Mouse (Mus musculus): ENCODE data around the gene Tstd1. TPM values are rescaled to one million over a fixed set of nuclear protein-coding genes. Genes with fewer than 3 reads are reported as not detected.
A peak's percentile ranks its signal among the peaks of the same experiment; 100 is the strongest.

The Tstd1 gene
- total RNA-seq, 2 experiments from 2014 or later, result 2.6 to 2.9 TPM

GRCm38 (mm10) chr1:171413608-171414007 is 5.1 kb upstream of the Tstd1 start:
- no peak for DNase-seq (ENCODE audit: low spot score in 2 of 2)

DNA sequence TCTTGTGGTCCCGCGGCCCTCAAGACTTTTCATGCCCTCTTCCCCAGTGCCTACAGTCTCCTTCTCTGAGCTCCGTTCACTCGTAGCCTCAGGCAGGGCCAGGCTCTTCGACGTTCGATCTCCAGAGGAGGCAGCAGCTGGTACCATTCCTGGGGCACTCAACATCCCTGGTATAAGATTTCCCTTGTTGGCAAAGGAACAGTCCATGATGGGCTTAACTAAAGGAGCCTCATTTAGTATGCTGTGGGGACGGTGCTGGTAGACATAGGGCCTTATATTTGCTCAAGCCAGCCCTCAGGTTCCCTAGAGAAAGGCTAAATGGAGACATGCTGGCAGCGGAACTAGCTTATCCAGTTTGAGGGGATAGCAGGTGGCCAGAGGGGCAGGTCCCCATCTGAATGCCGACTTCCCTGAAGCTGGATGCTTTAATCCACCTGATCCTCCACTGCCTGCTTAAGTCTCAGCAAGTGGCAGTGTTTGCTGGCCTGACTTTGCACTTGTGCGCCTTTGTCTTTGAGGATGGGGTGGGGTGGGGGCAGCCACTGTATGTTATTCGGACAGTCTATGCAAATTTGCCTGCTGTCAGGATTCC is 715 bp downstream of the Tstd1 start:
- DNase-seq (ENCODE audit: low spot score in 2 of 2), result no peak

- DNase-seq (ENCODE audit: low spot score in 2 of 2), result no peak
These were observed 1.2 kb downstream of the Tstd1 start for GRCm38 (mm10) chr1:171419905-171420304.

- DNase-seq (ENCODE audit: low spot score in 2 of 2), result no peak
These were observed 3.9 kb downstream of the Tstd1 start for GRCm38 (mm10) chr1:171422504-171423095.

DNA sequence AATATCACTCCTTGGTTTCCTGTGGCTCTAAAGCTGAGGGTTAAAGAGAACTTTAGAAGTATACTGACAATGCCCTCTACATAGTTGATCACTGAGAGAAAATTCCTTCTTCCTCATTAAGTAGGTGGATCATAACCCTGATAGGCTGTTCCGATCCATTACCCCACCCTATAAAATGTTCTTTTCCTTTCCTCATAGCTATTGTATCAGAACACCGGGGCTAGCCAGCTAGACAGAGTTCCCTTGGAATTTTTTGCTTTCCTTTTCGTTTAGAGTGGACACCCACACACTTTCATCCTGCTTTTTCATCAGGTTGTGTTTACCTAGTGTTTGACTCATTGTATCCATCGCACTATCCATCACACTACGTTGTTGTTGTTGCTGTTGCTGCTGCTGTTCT is 6.0 kb downstream of the Tstd1 start:
- DNase-seq (ENCODE audit: low spot score in 2 of 2), result no peak

DNA sequence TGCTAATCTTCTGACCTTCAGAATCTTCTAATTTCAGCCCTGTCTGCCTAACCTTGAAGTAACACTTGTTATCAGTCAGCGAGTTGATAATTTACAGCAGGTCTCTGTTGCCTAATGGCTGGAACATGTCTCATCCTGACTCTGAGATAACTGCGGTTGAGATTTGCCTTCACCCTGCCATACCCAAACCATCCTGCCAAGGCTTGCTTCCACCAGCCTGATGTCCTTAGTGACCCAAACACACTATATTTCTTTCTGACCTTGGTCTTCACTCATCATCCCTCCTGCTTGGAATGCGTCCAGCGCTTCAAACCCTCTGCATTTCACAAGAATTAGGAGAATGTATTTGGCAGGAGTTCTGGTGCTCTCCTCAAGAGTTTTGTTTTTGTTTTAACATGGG is 6.5 kb downstream of the Tstd1 start:
- DNase-seq (ENCODE audit: low spot score in 2 of 2), result no peak

DNA sequence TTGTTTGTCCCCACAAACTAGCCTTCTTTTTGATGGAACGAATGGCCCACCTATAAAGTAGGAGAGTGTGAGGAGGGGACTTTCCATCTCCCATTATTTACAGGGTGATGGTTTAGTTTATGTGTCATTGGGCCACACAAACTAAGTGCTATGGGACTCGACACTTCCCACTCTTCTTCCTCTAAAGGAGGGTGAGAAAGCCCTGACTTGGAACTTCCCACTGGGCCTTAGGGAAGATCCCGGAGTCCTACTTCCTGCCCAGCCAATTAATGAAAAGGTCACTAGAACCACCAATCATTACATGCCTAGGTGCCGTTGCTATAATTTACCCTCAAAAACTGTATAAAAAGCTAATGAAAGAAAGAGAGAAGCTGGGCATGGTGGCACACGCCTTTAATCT is 13.5 kb downstream of the Tstd1 start:
- no peak for DNase-seq (ENCODE audit: low spot score in 2 of 2)

- no peak for DNase-seq (ENCODE audit: low spot score in 2 of 2)
These were observed 16.7 kb downstream of the Tstd1 start for GRCm38 (mm10) chr1:171435288-171435814.

DNA sequence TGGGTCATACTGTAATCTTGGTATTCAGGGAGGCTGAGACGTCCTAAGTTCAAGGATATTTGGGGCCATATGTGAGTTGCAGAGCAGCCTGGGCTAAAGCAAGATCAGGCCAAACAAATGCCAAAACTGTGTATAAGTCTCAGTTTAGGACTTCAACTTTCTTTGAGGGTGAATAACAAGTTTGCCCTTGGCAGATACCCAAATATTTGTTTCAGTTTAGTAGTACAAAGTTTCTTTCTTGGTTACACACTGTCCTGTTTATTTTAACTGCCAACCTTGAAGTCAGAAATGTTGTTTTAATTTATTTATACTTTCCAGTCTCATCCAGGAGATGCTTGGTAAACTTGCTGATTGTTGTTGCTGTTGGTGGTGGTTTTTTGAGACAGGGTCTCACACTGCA is 17.3 kb downstream of the Tstd1 start:
- no peak for DNase-seq (ENCODE audit: low spot score in 2 of 2)

DNA sequence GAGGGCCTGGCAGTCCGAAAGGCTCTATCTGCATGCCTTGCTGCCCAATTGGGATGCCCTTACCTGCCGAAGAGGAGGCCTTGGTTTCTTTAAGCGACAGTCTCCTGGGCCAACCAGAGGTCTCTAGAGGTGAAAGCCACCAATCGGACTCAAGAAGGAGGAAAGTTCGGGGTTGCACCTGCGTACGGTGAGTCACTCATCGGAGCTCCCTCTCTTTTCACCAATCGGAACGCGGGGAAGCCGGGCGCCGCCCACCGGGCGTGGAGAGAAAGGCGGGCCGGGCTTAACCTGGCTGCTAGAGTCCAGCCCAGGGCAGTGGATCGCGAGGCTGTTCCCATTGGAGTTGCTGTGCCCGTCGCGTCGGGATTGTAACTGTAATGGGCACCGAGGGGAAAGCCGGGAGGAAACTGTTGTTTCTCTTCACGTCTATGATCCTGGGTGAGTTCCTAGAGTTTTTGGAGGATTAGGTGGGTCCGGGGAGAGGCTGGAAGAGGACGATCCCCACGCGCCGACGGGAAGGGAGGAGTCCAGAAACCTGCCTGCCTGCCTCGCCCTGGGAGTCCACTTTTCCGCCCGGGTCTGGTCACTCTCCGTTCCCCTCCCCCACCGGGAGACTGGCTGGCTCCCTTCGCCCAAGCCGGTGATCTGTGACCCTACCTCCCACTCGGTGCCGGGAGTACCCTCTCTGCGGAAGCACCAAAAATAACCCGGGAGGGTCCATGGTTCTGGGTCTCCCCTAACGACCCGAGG is 18.8 kb downstream of the Tstd1 start, which contains the start of gene F11r:
F11r (plus strand) TSS at position 272 of the 750 bp plus-strand sequence.
- DNase-seq (ENCODE audit: low spot score in 2 of 2), result no peak

- DNase-seq (ENCODE audit: low spot score in 2 of 2), result no peak
These were observed 19.5 kb downstream of the Tstd1 start for GRCm38 (mm10) chr1:171438014-171438670.

- DNase-seq (ENCODE audit: low spot score in 2 of 2), result no peak
These were observed 20.4 kb downstream of the Tstd1 start for GRCm38 (mm10) chr1:171439072-171439471.

GRCm38 (mm10) chr1:171440025-171440725 is 21.5 kb downstream of the Tstd1 start:
- DNase-seq (ENCODE audit: low spot score in 2 of 2), result peak in 1 of 2 experiments; percentile 16

DNA sequence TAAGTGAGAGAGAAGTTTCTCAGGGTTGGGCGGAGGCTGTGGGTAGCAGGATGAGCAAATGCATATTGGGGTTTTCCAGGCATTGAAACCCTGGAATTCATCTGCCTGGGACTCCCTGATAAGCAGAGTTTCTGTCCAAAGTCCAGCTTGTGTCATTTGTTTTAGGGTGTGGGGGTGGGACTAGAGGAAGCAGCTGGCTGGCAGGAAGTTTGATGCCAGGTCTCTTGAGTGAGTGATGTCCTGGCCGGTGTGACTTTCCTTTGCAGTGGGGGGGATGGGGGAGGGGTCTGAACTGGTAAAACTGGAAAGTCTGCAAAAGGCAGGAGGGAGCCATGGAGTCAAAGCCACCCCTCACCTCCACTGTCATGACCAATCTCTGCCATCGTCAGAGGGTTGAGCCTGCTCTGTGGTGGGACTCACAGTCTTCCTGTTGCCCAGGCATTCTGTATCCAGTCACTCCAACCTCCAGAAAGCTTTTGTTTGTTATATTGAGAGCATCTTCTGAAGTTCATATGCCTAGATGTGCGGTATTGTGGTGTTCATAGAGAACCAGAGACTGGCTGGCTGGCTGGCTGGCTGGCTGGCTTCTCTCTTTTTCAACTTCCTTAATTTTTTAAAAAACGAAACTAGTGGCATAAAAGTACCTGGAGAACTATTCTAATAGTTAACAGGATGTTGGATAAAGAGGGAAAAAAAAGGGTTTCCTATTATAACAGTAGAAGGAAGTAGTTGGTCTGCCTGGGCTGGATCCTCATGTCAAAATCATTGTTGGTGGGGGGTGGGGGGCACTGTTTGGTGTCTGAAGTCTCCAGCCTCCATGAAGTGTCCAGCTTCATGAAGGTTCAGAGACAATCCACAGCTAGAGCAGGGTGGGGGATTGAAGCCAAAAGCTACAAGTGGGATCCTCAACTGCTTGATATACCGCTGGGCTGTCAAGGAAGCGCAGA is 23.1 kb downstream of the Tstd1 start:
- DNase-seq (ENCODE audit: low spot score in 2 of 2), result no peak

GRCm38 (mm10) chr1:171442413-171442760 is 23.7 kb downstream of the Tstd1 start:
- DNase-seq (ENCODE audit: low spot score in 2 of 2), result no peak

- no peak for DNase-seq (ENCODE audit: low spot score in 2 of 2)
These were observed 26.4 kb downstream of the Tstd1 start for GRCm38 (mm10) chr1:171445050-171445449.

GRCm38 (mm10) chr1:171446854-171447253 is 28.2 kb downstream of the Tstd1 start:
- DNase-seq (ENCODE audit: low spot score in 2 of 2), result no peak

- no peak for DNase-seq (ENCODE audit: low spot score in 2 of 2)
These were observed 29.0 kb downstream of the Tstd1 start for GRCm38 (mm10) chr1:171447692-171448091.

GRCm38 (mm10) chr1:171450062-171450461 is 31.4 kb downstream of the Tstd1 start:
- no peak for DNase-seq (ENCODE audit: low spot score in 2 of 2)

GRCm38 (mm10) chr1:171451001-171451400 is 32.3 kb downstream of the Tstd1 start:
- DNase-seq (ENCODE audit: low spot score in 2 of 2), result no peak
